Mouse (Mus musculus) kidney, embryonic 14.5 days (tissue): Measurements from ENCODE around the gene Rsph10b. TPM values are rescaled to one million over a fixed set of nuclear protein-coding genes. Genes with fewer than 3 reads are reported as not detected.

Experiments used
- ATAC-seq: fragments of 200-750 bp; cut with Nextera tagmentation; 2 replicates; pipeline ENCODE4 v1.8.0; 2017; ENCODE audit warnings: moderate number of reproducible peaks, mild to moderate bottlenecking, moderate TSS enrichment, moderate library complexity; ENCODE audit not compliant: low FRiP score, low TSS enrichment
- H3K27ac ChIP-seq: fragments of 300-500 bp; sonication (generic); 2 replicates; pipeline ENCODE4 v1.5.1; 2014; ENCODE audit warnings: low read depth, mild to moderate bottlenecking, low read length, moderate library complexity, mixed read lengths
- H3K27me3 ChIP-seq: fragments of 300-500 bp; sonication (generic); 2 replicates; pipeline ENCODE4 v1.6.1; 2014; ENCODE audit warnings: mild to moderate bottlenecking, low read length; ENCODE audit not compliant: control insufficient read depth, insufficient read depth
- H3K36me3 ChIP-seq: fragments of 300-500 bp; sonication (generic); 2 replicates; pipeline ENCODE4 v1.6.1; 2014; ENCODE audit warnings: low read length, mixed read lengths; ENCODE audit not compliant: control insufficient read depth, insufficient read depth
- H3K4me1 ChIP-seq: fragments of 300-500 bp; sonication (generic); 2 replicates; pipeline ENCODE4 v1.6.1; 2014; ENCODE audit warnings: low read length, mixed read lengths; ENCODE audit not compliant: control insufficient read depth, insufficient read depth
- H3K4me2 ChIP-seq: fragments of 300-500 bp; sonication (generic); replicated peaks from 2 replicates; pipeline ENCODE4 v1.6.1; 2014; ENCODE audit warnings: low read depth, mild to moderate bottlenecking, low read length
- H3K4me3 ChIP-seq: fragments of 300-500 bp; sonication (generic); 2 replicates; pipeline ENCODE4 v1.5.1; 2014; ENCODE audit warnings: mild to moderate bottlenecking, low read length
- H3K9ac ChIP-seq: fragments of 300-500 bp; sonication (generic); 2 replicates; pipeline ENCODE4 v1.6.1; 2014; ENCODE audit warnings: low read depth, mild to moderate bottlenecking, low read length, moderate library complexity
- H3K9me3 ChIP-seq: fragments of 300-500 bp; sonication (generic); 2 replicates; pipeline ENCODE4 v1.6.1; 2016; ENCODE audit warnings: low read length; ENCODE audit not compliant: control insufficient read depth
- WGBS: fragments of 180-500 bp; shearing (Covaris S2); extraction: QIAGEN DNeasy Blood & Tissue Kit; methylation state at CpG from one replicate; pipeline ENCODE4 v1.1.7; 2014; 5-methylcytosine and 5-hydroxymethylcytosine counted together
- polyA plus RNA-seq: library from polyadenylated mRNA; unstranded; fragments of >200 nt; fragmentation: Nextera tagmentation; extraction: Ambion mirVana; gene quantifications from 2 replicates; pipeline ENCODE4 v1.2.1, GENCODE M21; 2014

The Rsph10b gene
- polyA plus RNA-seq, 1 experiment from 2014 or later: 0.68 TPM

DNA sequence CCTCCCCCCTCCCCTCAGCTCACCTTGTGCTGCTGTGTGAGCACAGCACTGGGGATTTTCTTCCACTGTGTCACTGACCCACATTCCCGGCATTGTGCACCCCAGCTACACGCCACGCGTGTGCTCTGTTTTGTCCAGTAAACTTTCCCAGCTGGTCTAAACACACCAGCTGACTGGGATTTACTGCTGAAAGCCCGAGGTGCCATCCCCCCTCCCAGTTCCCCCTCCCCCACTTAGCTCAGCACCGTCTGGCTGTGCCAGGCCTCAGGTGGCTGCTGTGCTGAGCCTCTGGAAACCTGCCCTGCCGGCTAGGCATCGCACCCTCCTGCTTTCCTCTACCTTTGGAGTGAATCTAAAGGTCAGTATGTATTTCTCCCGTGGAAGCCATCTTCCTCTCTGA lies 48.0 kb downstream of the Rsph10b start:
- Histone ChIP-seq H3K9ac (no peak overlapping the region), H3K4me2 (no peak overlapping the region), H3K27me3 (no peaks in the 10 kb centered on the region), H3K4me1 (0 out of 2 replicates have a peak, but pooled peaks cover 2% of the 10 kb centered on the region), H3K9me3 (no peaks in the 10 kb centered on the region), H3K27ac (no peak overlapping the region), H3K36me3 (peaks cover 8% of the 10 kb centered on the region), H3K4me3 (no peak overlapping the region)
- 0 out of 2 replicates have a peak, but pooled peaks have one; percentile 60 for ATAC-seq
- 27% methylated on average over 9 of the region's 9 CpGs for WGBS

DNA sequence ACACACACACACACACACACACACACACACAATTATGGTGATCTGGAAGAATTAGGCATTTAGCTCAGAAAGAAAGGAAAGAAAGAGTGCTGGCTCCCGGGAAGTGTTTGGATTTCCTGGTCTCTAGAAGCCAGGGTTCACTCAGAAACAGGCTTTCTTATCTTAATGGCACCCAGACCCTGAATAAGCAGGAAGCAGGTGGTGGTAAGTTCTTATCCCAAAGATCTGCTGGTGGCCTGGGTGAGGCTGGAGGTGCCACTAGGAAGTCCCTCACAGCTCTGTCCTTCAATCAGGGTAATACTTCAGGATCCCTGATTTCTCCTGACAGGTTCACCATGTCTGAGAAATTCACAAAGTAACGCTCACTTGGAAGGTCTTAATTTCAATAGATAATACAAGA lies 49.5 kb downstream of the Rsph10b start:
- H3K27me3 ChIP-seq: no peaks in the 10 kb centered on the region
- peaks cover 17% of the 10 kb centered on the region for H3K36me3 ChIP-seq
- no peak overlapping the region for H3K9ac ChIP-seq
- no peak overlapping the region for H3K27ac ChIP-seq
- H3K4me3 ChIP-seq: no peak overlapping the region
- H3K4me2 ChIP-seq: no peak overlapping the region
- ATAC-seq: no peak
- H3K4me1 ChIP-seq: 0 out of 2 replicates have a peak, but pooled peaks cover 2% of the 10 kb centered on the region
- WGBS: 80% methylated on average over 2 of the region's 2 CpGs
- H3K9me3 ChIP-seq: no peaks in the 10 kb centered on the region

DNA sequence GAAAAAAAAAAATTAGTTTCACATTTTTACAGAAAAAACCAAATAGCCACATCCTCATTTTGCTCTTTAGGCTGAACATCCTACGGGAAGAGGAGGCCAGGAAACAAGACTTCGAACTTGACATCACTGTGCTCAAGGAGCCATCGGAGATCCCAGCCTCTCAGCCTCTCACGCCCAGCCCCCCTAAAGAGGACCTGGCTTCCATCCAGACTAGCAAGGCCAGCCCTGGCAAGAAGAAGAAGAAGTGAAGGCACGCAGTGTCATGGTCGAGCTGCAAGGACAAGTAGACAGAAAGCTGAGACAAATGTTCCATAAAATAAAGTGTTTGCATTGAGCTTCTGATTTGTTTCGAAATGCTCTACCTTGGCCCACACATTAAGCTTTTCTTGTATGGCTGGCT lies 52.5 kb downstream of the Rsph10b start:
- Histone ChIP-seq H3K27me3 (no peaks in the 10 kb centered on the region), H3K4me2 (no peak overlapping the region), H3K9ac (no peak overlapping the region), H3K9me3 (no peaks in the 10 kb centered on the region), H3K27ac (no peak overlapping the region), H3K36me3 (peaks cover 47% of the 10 kb centered on the region), H3K4me3 (no peak overlapping the region), H3K4me1 (0 out of 2 replicates have a peak, but pooled peaks cover 2% of the 10 kb centered on the region)
- 92% methylated on average over 7 of the region's 7 CpGs for WGBS
- ATAC-seq: no peak

DNA sequence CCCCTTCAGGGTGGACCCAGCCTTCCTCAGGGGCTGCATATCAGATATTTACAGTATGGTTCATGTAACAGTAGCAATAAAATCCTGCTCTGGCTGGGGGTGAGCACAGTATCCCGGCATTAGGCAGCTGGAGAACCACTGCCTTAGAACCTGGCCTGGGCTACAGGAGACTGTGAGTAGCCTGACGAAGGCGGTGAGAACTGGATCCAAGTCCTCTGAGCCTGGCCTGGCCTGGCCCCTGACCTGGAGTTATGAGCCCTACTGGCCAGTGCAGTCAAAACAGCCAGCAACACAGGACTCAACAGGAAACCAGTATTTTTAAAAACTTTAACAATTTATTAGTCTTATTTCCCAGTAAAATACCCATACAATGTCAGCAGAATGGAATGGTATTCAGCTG lies 54.8 kb downstream of the Rsph10b start:
- peaks cover 68% of the 10 kb centered on the region for H3K36me3 ChIP-seq
- H3K9me3 ChIP-seq: no peaks in the 10 kb centered on the region
- H3K4me2 ChIP-seq: no peak overlapping the region
- H3K27me3 ChIP-seq: no peaks in the 10 kb centered on the region
- no peak overlapping the region for H3K27ac ChIP-seq
- no peak for ATAC-seq
- no peak overlapping the region for H3K9ac ChIP-seq
- 86% methylated on average over 3 of the region's 3 CpGs for WGBS
- no peak overlapping the region for H3K4me3 ChIP-seq
- H3K4me1 ChIP-seq: no peaks in the 10 kb centered on the region

DNA sequence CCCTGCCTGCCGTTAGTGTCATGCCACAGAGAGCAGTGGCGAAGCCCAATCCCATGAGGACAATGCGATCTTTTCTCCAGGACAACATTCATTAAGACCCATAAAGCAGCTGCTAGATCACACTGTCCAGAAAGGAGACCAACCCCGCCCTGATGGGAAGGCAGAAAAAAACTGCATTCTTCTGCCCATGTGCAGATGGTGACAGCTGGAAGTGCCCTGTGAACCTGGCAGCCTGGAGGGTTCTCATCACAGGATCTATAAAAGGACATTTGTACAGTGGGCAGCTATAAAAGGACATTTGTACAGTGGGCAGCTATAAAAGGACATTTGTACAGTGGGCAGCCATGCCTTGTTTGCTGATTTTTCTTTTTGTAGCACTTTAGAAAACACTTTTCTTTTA lies 56.2 kb downstream of the Rsph10b start:
- ATAC-seq: no peak
- H3K9me3 ChIP-seq: no peaks in the 10 kb centered on the region
- no peak overlapping the region for H3K9ac ChIP-seq
- H3K4me2 ChIP-seq: no peak overlapping the region
- peaks cover 83% of the 10 kb centered on the region for H3K36me3 ChIP-seq
- no peaks in the 10 kb centered on the region for H3K27me3 ChIP-seq
- 94% methylated on average over 4 of the region's 4 CpGs for WGBS
- H3K4me1 ChIP-seq: no peaks in the 10 kb centered on the region
- H3K27ac ChIP-seq: no peak overlapping the region
- no peak overlapping the region for H3K4me3 ChIP-seq

DNA sequence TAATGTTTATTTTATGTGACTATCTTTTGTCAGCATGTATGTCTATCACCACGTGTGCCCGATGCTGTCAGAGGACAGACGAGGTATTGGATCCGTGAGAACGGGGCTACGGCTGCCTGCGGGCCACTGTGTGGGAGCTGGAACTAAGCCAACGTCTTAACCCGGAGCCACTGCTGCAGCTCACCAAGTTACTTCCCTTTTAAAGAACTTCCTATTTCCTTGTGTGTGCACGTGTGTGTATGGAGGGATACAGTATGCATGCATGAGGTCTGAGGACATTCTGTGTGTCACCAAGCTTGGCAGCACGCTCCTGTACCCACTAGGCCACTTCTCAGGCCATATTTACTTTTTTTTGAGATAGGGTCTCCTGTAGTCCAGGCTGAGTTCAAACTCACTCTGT lies 57.3 kb downstream of the Rsph10b start:
- 92% methylated on average over 11 of the region's 11 CpGs for WGBS

DNA sequence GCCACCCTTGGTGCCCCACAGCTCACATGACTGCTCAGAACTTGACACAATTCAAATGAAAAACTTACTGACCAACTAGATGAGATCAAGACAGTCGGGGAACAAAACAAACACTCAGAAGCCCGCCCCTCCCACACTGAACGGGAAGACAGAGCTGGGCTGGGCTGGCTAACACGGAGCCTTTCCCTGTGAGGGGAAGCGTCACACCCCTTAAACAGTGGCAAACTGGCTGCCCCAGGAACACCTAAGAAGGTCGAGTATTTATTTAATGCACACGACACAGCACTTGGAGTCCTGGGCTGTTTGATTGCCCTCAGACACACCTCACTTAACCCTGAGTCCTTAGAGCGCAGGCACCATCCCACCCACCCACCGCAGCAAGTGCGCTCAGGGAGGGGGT lies 59.8 kb downstream of the Rsph10b start:
- H3K4me3 ChIP-seq: no peak overlapping the region
- no peak overlapping the region for H3K9ac ChIP-seq
- no peak overlapping the region for H3K27ac ChIP-seq
- H3K27me3 ChIP-seq: no peaks in the 10 kb centered on the region
- no peaks in the 10 kb centered on the region for H3K4me1 ChIP-seq
- no peak for ATAC-seq
- H3K36me3 ChIP-seq: peaks cover 88% of the 10 kb centered on the region
- no peaks in the 10 kb centered on the region for H3K9me3 ChIP-seq
- H3K4me2 ChIP-seq: no peak overlapping the region
- WGBS: 82% methylated on average over 10 of the region's 10 CpGs

More for the DNA sequence above, 57.3 kb downstream of the Rsph10b start:
- peaks cover 85% of the 10 kb centered on the region for H3K36me3 ChIP-seq
- H3K4me2 ChIP-seq: no peak overlapping the region
- H3K4me3 ChIP-seq: no peak overlapping the region
- no peaks in the 10 kb centered on the region for H3K9me3 ChIP-seq
- ATAC-seq: no peak
- H3K27me3 ChIP-seq: no peaks in the 10 kb centered on the region
- H3K27ac ChIP-seq: no peak overlapping the region
- no peaks in the 10 kb centered on the region for H3K4me1 ChIP-seq
- H3K9ac ChIP-seq: no peak overlapping the region

- no peak overlapping the region for H3K4me3 ChIP-seq
- no peak overlapping the region for H3K9ac ChIP-seq
- H3K4me1 ChIP-seq: no peaks in the 10 kb centered on the region
- H3K27me3 ChIP-seq: no peaks in the 10 kb centered on the region
- no peaks in the 10 kb centered on the region for H3K9me3 ChIP-seq
- no peak overlapping the region for H3K4me2 ChIP-seq
- H3K27ac ChIP-seq: no peak overlapping the region
- ATAC-seq: no peak
- H3K36me3 ChIP-seq: peaks cover 88% of the 10 kb centered on the region
- WGBS: 92% methylated on average over 8 of the region's 8 CpGs
Observed at GRCm38 (mm10) chr5:143993260-143993659, 60.4 kb downstream of the Rsph10b start.

DNA sequence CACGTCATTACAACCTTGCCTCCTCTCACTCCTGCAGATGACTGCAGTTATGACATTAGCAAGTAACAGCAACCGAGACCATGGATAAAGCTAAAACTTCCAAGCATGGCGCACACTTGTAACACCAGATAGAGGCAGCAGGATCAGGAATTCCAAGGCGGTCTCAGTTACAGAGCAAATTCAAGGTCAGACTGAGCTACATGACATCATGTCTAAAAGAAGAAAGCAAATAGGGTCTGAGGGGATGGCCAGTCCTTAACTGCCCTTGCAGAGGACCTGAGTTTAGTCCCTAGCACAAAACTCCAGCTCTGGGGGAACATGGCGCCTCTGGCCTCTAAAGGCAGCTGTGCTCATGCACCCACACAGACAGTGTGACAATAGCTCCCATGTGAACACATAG lies 61.0 kb downstream of the Rsph10b start:
- Histone ChIP-seq H3K9ac (no peak overlapping the region), H3K4me3 (no peak overlapping the region), H3K9me3 (no peaks in the 10 kb centered on the region), H3K4me1 (no peaks in the 10 kb centered on the region), H3K27me3 (no peaks in the 10 kb centered on the region), H3K4me2 (no peak overlapping the region), H3K27ac (no peak overlapping the region), H3K36me3 (peaks cover 88% of the 10 kb centered on the region)
- 90% methylated on average over 5 of the region's 5 CpGs for WGBS
- ATAC-seq: no peak
